8 mouse cellular contexts compared by ENCODE assay signal in the genomic region with DNA sequence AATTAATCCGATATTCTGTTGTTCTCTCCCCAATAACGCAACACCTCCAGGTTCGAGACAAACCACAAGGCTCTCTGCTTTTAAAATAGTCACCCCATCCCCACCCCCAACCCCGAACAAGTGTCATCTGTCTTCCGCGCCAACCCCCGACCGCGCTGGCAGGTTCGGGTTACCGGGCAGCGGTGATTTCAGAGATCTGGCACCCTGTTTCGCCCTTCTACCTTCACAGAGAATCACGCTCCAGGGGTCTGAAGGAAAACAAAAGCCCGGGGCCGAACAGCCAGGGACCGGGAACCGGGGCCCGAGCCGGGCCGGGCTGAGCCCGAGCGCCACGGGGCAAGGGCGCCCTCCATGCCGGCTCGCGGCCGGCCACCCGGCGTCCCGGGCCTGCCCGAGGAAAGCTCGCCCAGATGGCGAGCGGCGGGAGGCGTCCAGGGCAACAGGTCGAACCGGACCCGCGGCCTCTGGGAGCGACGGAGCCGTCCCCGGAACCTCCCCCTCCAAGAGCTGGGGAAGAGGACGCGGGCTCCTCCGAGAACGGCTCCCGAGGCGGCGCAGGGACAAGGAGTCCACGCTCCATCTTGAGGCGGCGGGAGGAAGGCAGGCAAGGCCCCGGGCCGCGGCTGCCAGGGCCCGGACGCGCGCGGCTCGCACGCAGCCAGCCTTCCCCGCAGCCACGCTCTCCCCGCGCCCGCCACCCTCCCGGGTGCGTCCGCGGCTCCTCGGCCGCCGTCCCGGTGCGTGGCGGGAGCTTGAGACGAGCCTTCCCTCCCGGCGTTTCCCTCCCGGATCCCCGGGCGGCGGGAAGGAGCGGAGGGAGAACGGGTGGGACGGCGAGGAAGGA. TPM values are rescaled to one million over a fixed set of nuclear protein-coding genes. Genes with fewer than 3 reads are reported as not detected.
DNase-seq lines count a peak whose midpoint lies in the region; ATAC-seq lines count a peak whose summit lies in the region.

No protein-coding gene starts in this region.

- H3K9me3 ChIP-seq in forebrain, embryonic 16.5 days (ENCODE audit: control insufficient read depth, low read length): no peaks in the 10 kb centered on the region
- no peaks in the 10 kb centered on the region for H3K9me3 ChIP-seq in hindbrain, embryonic 11.5 days (ENCODE audit: control insufficient read depth, low read length)
- H3K9me3 ChIP-seq in limb, embryonic 10.5 days (replicated peaks): no peaks in the 10 kb centered on the region
- no peaks in the 10 kb centered on the region for H3K9me3 ChIP-seq in midbrain, embryonic 10.5 days (replicated peaks)

- peak overlapping the region; percentile 99 for H3K9ac ChIP-seq in forebrain, embryonic 16.5 days (replicated peaks; ENCODE audit: low read depth, low read length)
- peak overlapping the region; percentile 99 for H3K9ac ChIP-seq in hindbrain, embryonic 11.5 days (ENCODE audit: low read depth, low read length)

- peak overlapping the region; percentile 97 for H3K27ac ChIP-seq in forebrain, embryonic 16.5 days (ENCODE audit: low read length)
- peak overlapping the region; percentile 98 for H3K27ac ChIP-seq in hindbrain, embryonic 11.5 days (ENCODE audit: low read depth, low read length)
- peak overlapping the region; percentile 98 for H3K27ac ChIP-seq in limb, embryonic 10.5 days
- H3K27ac ChIP-seq in midbrain, embryonic 10.5 days (replicated peaks): peak overlapping the region; percentile 99

- peak overlapping the region; percentile 65 for H3K4me2 ChIP-seq in forebrain, embryonic 16.5 days (ENCODE audit: low read length)
- H3K4me2 ChIP-seq in hindbrain, embryonic 11.5 days (replicated peaks; ENCODE audit: low read depth, low read length): peak overlapping the region; percentile 79

- DNase-seq in kidney, adult 11 months: peak; percentile 36
- no peak for DNase-seq in kidney, adult 18-20 months
- peak; percentile 68 to 82 for DNase-seq in cerebellum, adult 18-20 months
- peak; percentile 73 for DNase-seq in hindbrain, embryonic 11.5 days (ENCODE audit: low spot score)
- DNase-seq in limb, embryonic 10.5 days (ENCODE audit: low spot score): peak; percentile 82
- peak; percentile 78 for DNase-seq in midbrain, embryonic 10.5 days (ENCODE audit: low spot score)
- peak; percentile 32 to 60 for DNase-seq in spleen, adult 18-20 months

- WGBS in forebrain, embryonic 16.5 days: under 1% methylated on average over 84 of the region's 92 CpGs
- WGBS in hindbrain, embryonic 11.5 days: under 1% methylated on average over 68 of the region's 92 CpGs
- under 1% methylated on average over 80 of the region's 92 CpGs for WGBS in limb, embryonic 10.5 days
- WGBS in midbrain, embryonic 10.5 days: under 1% methylated on average over 91 of the region's 92 CpGs

- ATAC-seq in forebrain, embryonic 16.5 days: peak; percentile 76
- peak; percentile 77 for ATAC-seq in hindbrain, embryonic 11.5 days (ENCODE audit: low FRiP score)

- peak overlapping the region; percentile 93 for H3K4me3 ChIP-seq in forebrain, embryonic 16.5 days (replicated peaks; ENCODE audit: low read length)
- peak overlapping the region; percentile 96 for H3K4me3 ChIP-seq in hindbrain, embryonic 11.5 days (ENCODE audit: low read depth, low read length)
- H3K4me3 ChIP-seq in limb, embryonic 10.5 days: peak overlapping the region; percentile 91
- H3K4me3 ChIP-seq in midbrain, embryonic 10.5 days: peak overlapping the region; percentile 98

- no peaks in the 10 kb centered on the region for H3K27me3 ChIP-seq in forebrain, embryonic 16.5 days (replicated peaks; ENCODE audit: control insufficient read depth, insufficient read depth, low read length)
- no peaks in the 10 kb centered on the region for H3K27me3 ChIP-seq in hindbrain, embryonic 11.5 days (ENCODE audit: control insufficient read depth, insufficient read depth, low read length)
- H3K27me3 ChIP-seq in limb, embryonic 10.5 days (ENCODE audit: low read depth, poor library complexity, severe bottlenecking): no peaks in the 10 kb centered on the region
- no peaks in the 10 kb centered on the region for H3K27me3 ChIP-seq in midbrain, embryonic 10.5 days (ENCODE audit: low read depth, poor library complexity, severe bottlenecking)

- H3K4me1 ChIP-seq in forebrain, embryonic 16.5 days (replicated peaks; ENCODE audit: control insufficient read depth, insufficient read depth, low read length): peaks cover 38% of the 10 kb centered on the region
- H3K4me1 ChIP-seq in hindbrain, embryonic 11.5 days (replicated peaks; ENCODE audit: control insufficient read depth, insufficient read depth, low read length): 0 out of 2 replicates have a peak, but pooled peaks cover 2% of the 10 kb centered on the region
- peaks cover 34% of the 10 kb centered on the region for H3K4me1 ChIP-seq in limb, embryonic 10.5 days
- peaks cover 36% of the 10 kb centered on the region for H3K4me1 ChIP-seq in midbrain, embryonic 10.5 days

- no peaks in the 10 kb centered on the region for H3K36me3 ChIP-seq in forebrain, embryonic 16.5 days (ENCODE audit: control insufficient read depth, insufficient read depth)
- H3K36me3 ChIP-seq in hindbrain, embryonic 11.5 days (ENCODE audit: control insufficient read depth, insufficient read depth, low read length): no peaks in the 10 kb centered on the region
- H3K36me3 ChIP-seq in limb, embryonic 10.5 days: no peaks in the 10 kb centered on the region
- no peaks in the 10 kb centered on the region for H3K36me3 ChIP-seq in midbrain, embryonic 10.5 days

RNA-seq across cellular contexts. Expression of a gene that starts 0.8 kb away (rescaled TPM):
- polyA plus RNA-seq in forebrain, embryonic 16.5 days (2015; fragmentation: Nextera tagmentation; extraction: Ambion mirVana): 83.1 and 93.0 TPM in 2 replicates
- polyA plus RNA-seq in hindbrain, embryonic 11.5 days (2014; fragmentation: Nextera tagmentation; extraction: Ambion mirVana): 43.8 and 51.2 TPM in 2 replicates
- 46.3 and 48.7 TPM in 2 replicates for polyA plus RNA-seq in limb, embryonic 10.5 days (2016; fragmentation: Nextera tagmentation; extraction: Ambion mirVana)
- 51.3 and 55.8 TPM in 2 replicates for polyA plus RNA-seq in midbrain, embryonic 10.5 days (2016; fragmentation: Nextera tagmentation; extraction: Ambion mirVana)

RNA-seq across cellular contexts. Expression of a gene that starts 37.3 kb away (rescaled TPM):
- 92.7 and 96.1 TPM in 2 replicates for polyA plus RNA-seq in forebrain, embryonic 16.5 days (2015; fragmentation: Nextera tagmentation; extraction: Ambion mirVana)
- 73.4 and 83.6 TPM in 2 replicates for polyA plus RNA-seq in hindbrain, embryonic 11.5 days (2014; fragmentation: Nextera tagmentation; extraction: Ambion mirVana)
- polyA plus RNA-seq in limb, embryonic 10.5 days (2016; fragmentation: Nextera tagmentation; extraction: Ambion mirVana): 98.1 and 111 TPM in 2 replicates
- 90.1 and 94.5 TPM in 2 replicates for polyA plus RNA-seq in midbrain, embryonic 10.5 days (2016; fragmentation: Nextera tagmentation; extraction: Ambion mirVana)
